10 mouse cellular contexts compared by ENCODE assay signal in the genomic region with DNA sequence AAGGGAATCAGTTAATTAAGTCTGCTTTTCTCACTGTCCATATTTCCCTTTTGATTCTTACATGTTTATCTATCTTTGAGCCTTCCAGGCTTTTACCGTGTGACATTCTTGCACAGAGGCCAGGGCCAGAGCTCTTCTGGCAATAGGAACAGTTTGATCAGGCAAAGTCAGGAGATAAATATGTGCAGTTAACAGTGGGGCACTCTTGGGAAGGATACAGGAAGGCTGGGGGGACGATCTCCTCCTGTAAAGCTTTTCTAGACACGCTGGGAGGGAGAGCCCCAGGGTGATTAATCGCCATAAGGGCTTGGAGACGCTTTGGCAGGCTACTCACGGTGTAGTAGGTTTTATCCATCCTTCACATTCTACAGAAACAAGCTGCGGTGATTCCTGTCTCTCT. TPM values are rescaled to one million over a fixed set of nuclear protein-coding genes. Genes with fewer than 3 reads are reported as not detected.
DNase-seq lines count a peak whose midpoint lies in the region; ATAC-seq and TF ChIP-seq lines count a peak whose summit lies in the region.
"Had no signal": no experiment of that assay in that cellular context is flagged by ENCODE, and none has a peak within 500 bp of the region (broad histone marks: within the 10 kb centered on the region; RNA-seq: fewer than 3 reads in every experiment).

No protein-coding gene starts in this region.

- no peak for TF ChIP-seq CTCF in spleen, adult 2 months (IDR thresholded peaks at IDR 0.05; ENCODE audit: extremely low read depth, insufficient read depth, insufficient read length, insufficient replicate concordance)

- peak overlapping the region; percentile 79 for H3K27ac ChIP-seq in heart, embryonic 10.5 days
- H3K27ac ChIP-seq in spleen, adult 2 months (ENCODE audit: insufficient read depth, low read length): peak overlapping the region; percentile 31
- H3K27ac ChIP-seq in heart, embryonic 16.5 days (ENCODE audit: low read length): peak overlapping the region; percentile 67
- no peak overlapping the region for H3K27ac ChIP-seq in forebrain, embryonic 11.5 days (ENCODE audit: low read depth, low read length)
- H3K27ac ChIP-seq in midbrain, embryonic 14.5 days (replicated peaks; ENCODE audit: low read depth, low read length): no peak overlapping the region
- H3K27ac ChIP-seq: limb, embryonic 10.5 days had no signal

- no peak overlapping the region for H3K4me3 ChIP-seq in heart, embryonic 10.5 days
- no peak overlapping the region for H3K4me3 ChIP-seq in spleen, adult 2 months (ENCODE audit: extremely low read depth, insufficient read depth, insufficient read length)
- no peak overlapping the region for H3K4me3 ChIP-seq in heart, embryonic 16.5 days (ENCODE audit: low read length)
- no peak overlapping the region for H3K4me3 ChIP-seq in forebrain, embryonic 11.5 days (ENCODE audit: low read depth, low read length)
- no peak overlapping the region for H3K4me3 ChIP-seq in midbrain, embryonic 14.5 days (replicated peaks; ENCODE audit: low read depth, low read length)
- H3K4me3 ChIP-seq: limb, embryonic 10.5 days had no signal

- DNase-seq in heart, embryonic 10.5 days (ENCODE audit: low spot score): no peak
- DNase-seq in heart, postnatal 25 days (ENCODE audit: low spot score): no peak
- DNase-seq in spleen, adult 2 months (ENCODE audit: low read depth in 1 of 2, low spot score in 2 of 2): no peak
- no peak for DNase-seq in spleen, postnatal 36 days (ENCODE audit: low spot score in 2 of 2)
- DNase-seq in forebrain, embryonic 11.5 days (ENCODE audit: low spot score): no peak
- DNase-seq in urinary bladder, postnatal 25 days (ENCODE audit: low spot score): no peak
- no peak for DNase-seq in midbrain, embryonic 14.5 days
- DNase-seq: adrenal gland, postnatal 10 days had no signal

- no peaks in the 10 kb centered on the region for H3K9me3 ChIP-seq in heart, embryonic 10.5 days
- H3K9me3 ChIP-seq in heart, embryonic 16.5 days (replicated peaks; ENCODE audit: control insufficient read depth, low read length): no peaks in the 10 kb centered on the region
- H3K9me3 ChIP-seq in forebrain, embryonic 11.5 days (ENCODE audit: control insufficient read depth, low read length): no peaks in the 10 kb centered on the region
- no peaks in the 10 kb centered on the region for H3K9me3 ChIP-seq in midbrain, embryonic 14.5 days (ENCODE audit: control insufficient read depth, low read length)
- H3K9me3 ChIP-seq: limb, embryonic 10.5 days had no signal

- WGBS in heart, embryonic 10.5 days: 24% methylated on average over 7 of the region's 7 CpGs
- 15% methylated on average over 7 of the region's 7 CpGs for WGBS in spleen, adult 2 months
- WGBS in heart, embryonic 16.5 days: 7% methylated on average over 7 of the region's 7 CpGs
- WGBS in forebrain, embryonic 11.5 days: 68% methylated on average over 7 of the region's 7 CpGs
- WGBS in midbrain, embryonic 14.5 days: 58% methylated on average over 7 of the region's 7 CpGs

- intact Hi-C loops in heart, postnatal 25 days (cut with DNase I): loop anchor here (10.0 kb wide), 1 partner anchor 157 kb away; a partner anchor contains a TSS

- H3K4me1 ChIP-seq in heart, embryonic 10.5 days: peaks cover 27% of the 10 kb centered on the region; the same call in 1 of the 2 replicates
- H3K4me1 ChIP-seq in spleen, adult 2 months (ENCODE audit: control insufficient read depth, insufficient read depth, insufficient read length): peaks cover 12% of the 10 kb centered on the region; the same call in 1 of the 2 replicates
- peaks cover 20% of the 10 kb centered on the region for H3K4me1 ChIP-seq in heart, embryonic 16.5 days (ENCODE audit: control insufficient read depth, insufficient read depth, low read length)
- H3K4me1 ChIP-seq in forebrain, embryonic 11.5 days (replicated peaks; ENCODE audit: control insufficient read depth, insufficient read depth, low read length): no peaks in the 10 kb centered on the region
- no peaks in the 10 kb centered on the region for H3K4me1 ChIP-seq in midbrain, embryonic 14.5 days (ENCODE audit: control insufficient read depth, insufficient read depth, low read length)

- no peaks in the 10 kb centered on the region for H3K36me3 ChIP-seq in heart, embryonic 10.5 days
- H3K36me3 ChIP-seq in spleen, adult 2 months (ENCODE audit: control insufficient read depth, insufficient read depth, low read length): no peaks in the 10 kb centered on the region
- no peaks in the 10 kb centered on the region for H3K36me3 ChIP-seq in heart, embryonic 16.5 days (ENCODE audit: control insufficient read depth, insufficient read depth)
- H3K36me3 ChIP-seq in forebrain, embryonic 11.5 days (ENCODE audit: control insufficient read depth, insufficient read depth, low read length): no peaks in the 10 kb centered on the region
- no peaks in the 10 kb centered on the region for H3K36me3 ChIP-seq in midbrain, embryonic 14.5 days (ENCODE audit: control insufficient read depth, insufficient read depth, low read length)
- H3K36me3 ChIP-seq: limb, embryonic 10.5 days had no signal

- H3K4me2 ChIP-seq in heart, embryonic 16.5 days (ENCODE audit: low read depth, low read length): peak overlapping the region; percentile 32; the same call in 1 of the 2 replicates
- H3K4me2 ChIP-seq in forebrain, embryonic 11.5 days (ENCODE audit: low read depth, low read length, severe bottlenecking): no peak overlapping the region
- no peak overlapping the region for H3K4me2 ChIP-seq in midbrain, embryonic 14.5 days (ENCODE audit: low read length)

- peak; percentile 35; the same call in 1 of the 2 replicates for ATAC-seq in heart, embryonic 16.5 days (replicated peaks; ENCODE audit: extremely low read depth, insufficient read depth, low FRiP score)
- ATAC-seq in forebrain, embryonic 11.5 days (replicated peaks; ENCODE audit: low FRiP score): no peak
- no peak for ATAC-seq in midbrain, embryonic 14.5 days (ENCODE audit: low FRiP score, low TSS enrichment)

- TF ChIP-seq POLR2A in spleen, adult 2 months (IDR thresholded peaks at IDR 0.05; ENCODE audit: low read depth, low read length): no peak

- H3K27me3 ChIP-seq in heart, embryonic 10.5 days (ENCODE audit: insufficient read depth, poor library complexity, severe bottlenecking): no peaks in the 10 kb centered on the region
- no peaks in the 10 kb centered on the region for H3K27me3 ChIP-seq in spleen, adult 2 months (ENCODE audit: control insufficient read depth, insufficient read depth, low read length)
- H3K27me3 ChIP-seq in heart, embryonic 16.5 days (ENCODE audit: control insufficient read depth, insufficient read depth, low read length): no peaks in the 10 kb centered on the region
- H3K27me3 ChIP-seq in forebrain, embryonic 11.5 days (ENCODE audit: control insufficient read depth, insufficient read depth, low read length): no peaks in the 10 kb centered on the region
- H3K27me3 ChIP-seq in midbrain, embryonic 14.5 days (ENCODE audit: control insufficient read depth, insufficient read depth, low read length): no peaks in the 10 kb centered on the region

- H3K9ac ChIP-seq in heart, embryonic 16.5 days (ENCODE audit: low read length): peak overlapping the region; percentile 45; the same call in 1 of the 2 replicates
- H3K9ac ChIP-seq in forebrain, embryonic 11.5 days (ENCODE audit: low read length): no peak overlapping the region
- H3K9ac ChIP-seq in midbrain, embryonic 14.5 days (replicated peaks; ENCODE audit: low read length): no peak overlapping the region

RNA-seq across cellular contexts. Expression of a gene that starts 22.4 kb away (rescaled TPM):
- polyA plus RNA-seq in heart, embryonic 10.5 days (2016; fragmentation: Nextera tagmentation; extraction: Ambion mirVana): 2.6 and 3.3 TPM in 2 replicates
- total RNA-seq in heart, postnatal 25 days (2021): 1 to 10 TPM; 2.2 to 2.6 TPM
- polyA plus RNA-seq in spleen, adult 2 months (2012; rRNA removed): 6.1 and 8.3 TPM in 2 replicates
- 4.5 and 6.3 TPM in 2 replicates for polyA plus RNA-seq in heart, embryonic 16.5 days (2015; fragmentation: Nextera tagmentation; extraction: Ambion mirVana)
- polyA plus RNA-seq in forebrain, embryonic 11.5 days (2014; fragmentation: Nextera tagmentation; extraction: Ambion mirVana): 1.6 and 2.0 TPM in 2 replicates
- polyA plus RNA-seq in midbrain, embryonic 14.5 days (2014; fragmentation: Nextera tagmentation; extraction: Ambion mirVana): 5.6 and 6.7 TPM in 2 replicates

Comparison
In these comparisons a context has a peak if more than half of its experiments do, and no peak if none do; other contexts are left out.
1. H3K27ac ChIP-seq: peak in heart, embryonic 10.5 days (single experiment), spleen, adult 2 months (single experiment) and heart, embryonic 16.5 days (single experiment); none in forebrain, embryonic 11.5 days (single experiment) and midbrain, embryonic 14.5 days (single experiment).